Mouse (Mus musculus) urinary bladder, postnatal 10 days (tissue): ENCODE measurements around the gene Dlgap1.

Experiments
- DNase-seq: peaks from one replicate; pipeline ENCODE4 v3.0.0; 2022; ENCODE audit warnings: low spot score

Dlgap1 gene

DNA sequence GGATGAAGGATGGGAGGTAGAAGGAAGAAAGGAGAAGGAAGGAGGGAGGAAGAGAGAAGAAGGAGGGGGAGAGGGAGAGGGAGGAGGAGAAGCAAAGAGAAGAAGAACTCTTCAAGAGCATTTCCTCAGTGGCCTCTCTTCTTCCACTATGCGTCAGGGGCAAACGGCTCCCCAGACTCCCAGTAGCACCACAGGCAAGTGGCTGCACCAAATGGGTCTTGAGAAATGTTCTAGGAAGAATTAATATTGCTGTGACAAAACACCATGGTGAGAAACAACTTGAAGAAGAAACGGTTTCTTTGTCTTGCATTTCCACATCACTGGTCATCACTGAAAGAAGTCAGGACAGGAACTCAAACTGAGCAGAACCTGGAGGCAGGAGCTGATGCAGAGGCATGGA lies 766.5 kb downstream of the Dlgap1 start:
- no peak for DNase-seq

DNA sequence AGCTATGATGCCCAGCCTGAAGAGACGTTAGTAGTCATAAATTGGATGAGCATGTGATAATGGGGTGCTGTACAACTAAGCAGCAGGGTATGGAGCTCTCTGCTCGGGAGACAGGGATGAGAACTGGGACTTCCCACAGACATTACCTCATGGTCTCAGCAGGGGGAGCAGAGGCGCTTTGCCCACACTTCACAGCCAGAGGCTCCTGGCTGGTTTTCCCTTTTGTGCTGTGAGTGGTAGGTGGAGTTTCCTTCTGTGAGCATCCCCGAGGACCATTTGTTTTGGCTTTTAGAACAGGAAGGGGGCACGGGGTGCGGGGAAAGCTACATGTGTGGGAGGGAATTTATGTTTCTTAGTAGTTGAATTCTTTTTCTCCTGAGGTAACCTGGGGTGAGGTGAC lies 768.6 kb downstream of the Dlgap1 start:
- no peak for DNase-seq

GRCm38 (mm10) chr17:70738168-70738854 lies 769.4 kb downstream of the Dlgap1 start:
- peak; percentile 68 for DNase-seq

GRCm38 (mm10) chr17:70739346-70739745 lies 770.5 kb downstream of the Dlgap1 start:
- DNase-seq, result no peak

DNA sequence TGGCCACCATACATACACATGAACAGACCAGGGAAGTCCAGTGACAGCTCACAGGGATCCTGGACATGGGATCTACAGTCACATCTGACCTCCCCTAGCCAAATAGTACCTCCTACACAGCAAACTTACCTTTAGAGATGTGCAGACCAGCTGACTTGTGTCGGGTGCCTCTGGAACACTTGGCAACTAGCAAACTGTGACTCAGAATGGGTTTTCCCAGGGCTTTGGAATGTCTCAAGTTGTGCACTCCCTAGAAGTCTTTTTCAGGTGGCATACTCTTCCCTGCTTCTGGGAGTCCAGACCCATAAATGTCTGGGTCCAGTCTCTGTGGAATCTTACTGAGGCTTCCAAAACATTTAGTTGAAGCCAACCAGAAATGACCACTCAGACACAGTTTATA lies 772.8 kb downstream of the Dlgap1 start:
- DNase-seq, result no peak

- DNase-seq, result no peak
Measured at GRCm38 (mm10) chr17:70744570-70745153, 775.8 kb downstream of the Dlgap1 start.

GRCm38 (mm10) chr17:70745385-70745784 lies 776.5 kb downstream of the Dlgap1 start:
- no peak for DNase-seq

DNA sequence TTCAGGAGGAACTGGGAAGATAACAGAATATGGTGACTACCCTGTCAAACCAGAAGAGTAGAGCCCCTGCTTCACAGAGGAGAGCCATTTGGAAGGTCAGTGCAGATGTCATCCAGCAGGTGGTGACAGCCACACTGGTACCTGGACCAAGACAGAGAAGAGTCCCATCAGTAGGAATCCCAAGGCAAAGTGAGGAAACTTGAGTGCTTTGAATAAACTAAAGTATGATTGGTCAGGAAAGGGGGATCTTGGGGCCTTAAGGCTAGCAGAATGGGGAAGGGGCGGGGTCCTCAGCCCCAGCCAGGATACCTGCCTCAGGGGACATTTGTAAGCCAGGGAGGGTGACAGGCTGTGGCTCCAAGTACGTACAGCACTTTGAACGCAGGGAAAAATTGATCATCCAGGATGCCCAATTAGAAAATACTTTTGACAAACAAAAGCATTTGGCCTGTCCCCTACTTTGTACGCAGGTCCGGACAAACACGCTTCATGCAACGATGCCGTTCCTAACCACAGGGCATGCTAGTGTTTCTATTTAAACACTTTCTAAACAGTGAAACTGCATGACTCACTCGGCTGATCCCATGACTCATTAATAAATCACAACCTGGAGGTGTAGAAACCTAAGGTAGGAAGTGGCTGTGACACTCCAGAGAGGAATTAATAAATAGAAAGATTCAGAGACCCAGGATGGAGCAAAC lies 777.7 kb downstream of the Dlgap1 start:
- DNase-seq, result no peak

DNA sequence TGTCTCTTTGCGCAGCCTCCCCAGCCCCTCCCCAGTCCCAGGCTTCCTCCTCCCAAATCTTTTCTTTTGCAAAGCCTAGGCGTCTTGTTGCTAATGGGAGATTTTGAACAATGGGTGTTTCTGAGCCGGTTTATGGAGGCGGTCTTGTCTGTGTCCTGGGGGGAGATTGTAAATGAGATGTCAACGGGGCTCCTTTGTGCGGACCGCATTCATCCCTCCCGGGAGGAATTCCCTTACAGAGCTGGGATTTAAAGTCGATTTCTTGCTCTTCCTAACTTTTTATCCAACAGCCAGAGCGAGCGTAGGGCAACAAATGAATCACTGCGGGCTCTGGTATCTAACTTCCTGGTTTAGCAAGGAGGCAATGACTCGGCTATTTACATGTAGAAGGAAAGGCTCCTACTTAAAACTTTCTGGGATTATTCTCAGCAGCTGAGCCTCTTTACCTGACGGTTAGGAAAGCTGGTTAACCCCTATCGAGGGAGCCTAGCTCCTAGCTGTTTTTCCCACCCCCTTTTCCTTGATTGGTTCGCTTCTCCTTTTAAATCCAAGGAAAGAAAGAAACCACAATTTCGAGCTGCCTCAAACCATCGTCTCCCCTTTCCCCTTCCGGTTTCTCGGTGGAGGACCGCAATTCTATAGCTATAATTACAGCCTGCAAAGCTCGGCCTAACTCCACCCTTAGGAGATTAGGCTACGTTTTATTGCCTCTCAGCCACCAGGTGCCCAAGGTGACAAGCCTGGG lies 779.0 kb downstream of the Dlgap1 start:
- DNase-seq, result no peak

- no peak for DNase-seq
Measured at GRCm38 (mm10) chr17:70748476-70748830, 779.6 kb downstream of the Dlgap1 start.

GRCm38 (mm10) chr17:70748964-70749650 lies 780.2 kb downstream of the Dlgap1 start:
- DNase-seq, result no peak

- no peak for DNase-seq
Measured at GRCm38 (mm10) chr17:70750236-70751160, 781.6 kb downstream of the Dlgap1 start.

DNA sequence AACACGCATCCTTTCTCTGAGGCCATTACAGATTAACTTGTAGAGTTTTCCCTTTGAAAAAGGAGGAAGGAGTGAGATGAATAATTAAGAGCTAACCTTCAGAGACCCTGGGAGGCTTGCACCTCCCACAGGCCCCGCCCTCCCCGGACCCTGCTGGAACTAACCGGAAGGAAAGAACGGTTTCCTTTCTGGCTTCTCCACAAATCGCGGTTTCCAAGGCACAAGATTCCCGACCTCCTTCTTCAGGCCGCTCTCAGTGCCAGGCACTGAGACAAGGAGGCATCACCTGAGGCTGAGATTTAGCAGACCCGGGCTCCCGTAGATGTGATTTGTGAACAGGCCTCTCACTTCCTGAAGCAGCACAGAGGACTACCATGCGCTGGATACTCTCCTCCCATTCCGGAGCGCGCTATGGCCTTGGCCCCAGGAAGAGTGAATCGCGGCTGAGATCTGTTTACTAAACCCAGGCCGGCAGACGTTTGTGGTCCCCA lies 782.3 kb downstream of the Dlgap1 start:
- DNase-seq, result no peak

- DNase-seq, result no peak
Measured at GRCm38 (mm10) chr17:70751676-70752075, 782.8 kb downstream of the Dlgap1 start.

DNA sequence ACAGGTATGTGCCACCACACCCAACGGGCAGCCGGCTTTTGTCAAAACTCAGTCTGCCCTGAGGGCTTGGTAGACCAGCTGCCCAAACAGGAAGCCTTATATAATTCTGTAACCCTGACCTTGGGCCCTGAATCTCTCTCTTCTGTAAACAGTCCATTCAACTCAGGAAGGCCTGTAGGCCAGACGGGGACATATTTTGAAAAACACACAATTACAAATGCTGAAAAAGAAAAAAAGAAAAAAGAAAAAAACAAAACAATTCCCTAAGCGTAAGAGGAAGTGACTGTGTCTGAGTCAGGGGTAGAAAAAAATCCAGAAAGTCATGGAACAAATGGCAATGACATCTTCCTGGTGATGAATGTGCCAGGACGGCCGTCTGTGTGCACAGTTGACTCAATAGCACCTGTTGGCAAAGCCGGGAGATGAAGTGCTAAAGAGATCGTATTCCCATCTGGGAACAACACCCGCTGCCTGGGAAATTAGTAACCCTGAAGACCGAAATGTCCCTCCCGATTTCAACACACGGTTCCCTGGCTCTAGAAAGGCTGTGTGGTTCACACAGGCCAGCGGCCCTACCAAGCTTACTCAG lies 784.7 kb downstream of the Dlgap1 start:
- DNase-seq, result no peak

DNA sequence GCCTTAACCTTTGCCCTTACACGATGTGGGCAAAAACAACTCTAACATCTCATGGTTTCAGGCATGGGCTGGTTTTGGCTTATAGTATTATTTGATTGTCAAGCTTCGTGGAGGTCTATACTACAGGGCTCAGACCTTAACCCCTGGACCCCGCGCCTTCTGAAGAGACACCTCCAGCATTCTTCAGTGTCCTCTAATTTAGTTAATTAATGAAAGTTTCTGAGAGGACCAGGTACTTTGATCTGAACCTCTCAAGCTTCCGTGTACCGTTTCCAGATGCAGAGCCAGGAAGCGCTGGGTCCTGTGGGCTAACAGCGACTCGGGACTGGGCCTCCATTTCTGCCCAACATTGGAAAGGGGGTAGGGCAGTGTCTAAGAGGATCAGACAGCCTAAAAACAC lies 785.2 kb downstream of the Dlgap1 start:
- DNase-seq, result no peak

DNA sequence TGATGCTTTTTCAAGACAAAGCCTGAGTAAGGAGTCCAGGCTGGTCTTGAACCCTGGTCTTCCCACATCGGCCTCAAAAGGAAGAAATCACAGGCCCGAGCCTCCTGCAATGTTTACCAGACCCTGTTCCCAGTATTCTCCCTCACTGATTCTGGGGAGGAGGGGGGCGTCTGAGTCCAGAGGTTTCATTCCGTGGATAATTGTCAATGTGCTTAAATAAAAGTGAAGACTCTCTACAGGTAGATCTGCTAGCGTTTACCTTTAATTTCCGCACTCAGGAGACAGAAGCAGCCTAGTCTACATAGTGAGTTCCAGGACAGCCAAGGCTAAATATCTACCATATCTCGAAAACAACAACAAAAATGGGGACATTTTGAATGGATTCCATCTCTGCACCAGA lies 785.8 kb downstream of the Dlgap1 start:
- no peak for DNase-seq

- peak; percentile 85 for DNase-seq
Measured at GRCm38 (mm10) chr17:70755039-70755668, 786.3 kb downstream of the Dlgap1 start.

DNA sequence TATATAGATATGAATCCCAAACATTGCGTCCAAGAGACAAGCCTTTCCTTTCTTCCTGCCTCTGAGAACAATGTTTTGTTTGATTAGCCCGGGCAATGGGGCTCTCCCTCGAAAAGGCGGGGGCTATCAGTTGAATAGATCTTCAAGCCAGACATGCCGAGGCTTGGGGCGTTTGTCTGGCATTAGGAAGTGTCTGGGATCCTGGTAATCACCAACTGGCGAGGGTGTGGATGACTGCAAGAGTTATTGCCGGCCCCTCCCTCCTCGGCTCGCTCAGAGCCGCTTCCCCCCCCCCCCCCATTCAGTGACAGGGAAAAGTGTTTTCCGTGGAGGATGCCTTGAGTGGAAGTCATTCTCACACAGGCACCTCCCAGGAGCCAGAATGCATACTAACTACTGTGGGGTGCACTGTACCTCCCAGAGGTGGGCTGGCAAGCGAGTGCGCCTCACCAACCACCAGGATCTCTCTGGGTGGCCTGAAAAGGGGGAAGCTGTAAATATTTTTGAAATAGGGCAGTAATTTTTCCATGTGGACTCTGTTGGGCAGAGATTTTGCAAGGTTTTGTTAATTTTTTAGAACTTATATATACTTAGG lies 786.9 kb downstream of the Dlgap1 start:
- DNase-seq, result no peak

- no peak for DNase-seq
Measured at GRCm38 (mm10) chr17:70762001-70762400, 793.1 kb downstream of the Dlgap1 start.
